Mouse (Mus musculus) CH12.LX (cell line): ENCODE measurements around the gene Krtap19-4. TPM values are rescaled to one million over a fixed set of nuclear protein-coding genes. Genes with fewer than 3 reads are reported as not detected.

ENCODE experiments used
- DNase-seq: peaks from one replicate; pipeline ENCODE4 v3.0.0-alpha.2; 2013; ENCODE audit errors: extremely low read depth
- H3K27ac ChIP-seq: 2 replicates; pipeline ENCODE4 v1.5.1; 2012; ENCODE audit warnings: low read depth, mild to moderate bottlenecking, control low read depth, moderate library complexity; ENCODE audit not compliant: insufficient read depth
- H3K27me3 ChIP-seq: replicated peaks from 2 replicates; pipeline ENCODE3; 2012; ENCODE audit warnings: inconsistent platforms
- H3K36me3 ChIP-seq, 2 experiments: replicated peaks in 1 of 2; 2 replicates each; pipeline versions ENCODE3 to v1.6.1; 2012; ENCODE audit warnings: inconsistent platforms in 1 of 2, low read length in 1 of 2, mild to moderate bottlenecking in 1 of 2, mixed read lengths in 1 of 2, moderate library complexity in 1 of 2; ENCODE audit not compliant: control insufficient read depth in 1 of 2, insufficient read depth in 1 of 2
- H3K4me1 ChIP-seq, 2 experiments: 2 replicates each; pipeline ENCODE4 v1.6.1; 2012; ENCODE audit warnings: inconsistent platforms in 1 of 2, moderate library complexity in 1 of 2; ENCODE audit not compliant: insufficient read depth in 2 of 2, control insufficient read depth in 1 of 2
- H3K4me2 ChIP-seq: 2 replicates; pipeline ENCODE4 v1.6.1; 2012; ENCODE audit warnings: low read depth, mild to moderate bottlenecking, control low read depth; ENCODE audit not compliant: poor library complexity, insufficient read depth, severe bottlenecking
- H3K4me3 ChIP-seq, 3 experiments: fragments of 150-350 bp in 1 of 3; sonication (generic) in 1 of 3; replicated peaks in 1 of 3; 2 replicates each; pipeline versions ENCODE3 to v1.5.1; 2011 to 2012; ENCODE audit warnings: low read depth in 2 of 3, low read length in 2 of 3, mild to moderate bottlenecking in 2 of 3, moderate library complexity in 2 of 3, control low read depth in 1 of 3, improper control_type of control experiment in 1 of 3, inconsistent platforms in 1 of 3, mixed read lengths in 1 of 3; ENCODE audit not compliant: poor library complexity in 1 of 3
- H3K79me2 ChIP-seq: replicated peaks from 2 replicates; pipeline ENCODE4 v1.6.1; 2012; ENCODE audit warnings: mild to moderate bottlenecking, moderate library complexity; ENCODE audit not compliant: control insufficient read depth, poor library complexity, insufficient read depth, severe bottlenecking; ENCODE audit errors: extremely low read depth
- H3K9ac ChIP-seq: 2 replicates; pipeline ENCODE4 v1.6.1; 2012; ENCODE audit warnings: low read depth, mild to moderate bottlenecking, control low read depth, moderate library complexity; ENCODE audit not compliant: insufficient read depth
- H3K9me3 ChIP-seq: replicated peaks from 2 replicates; pipeline ENCODE3; 2012; ENCODE audit warnings: low read length, inconsistent platforms, mixed read lengths
- CTCF ChIP-seq, 2 experiments: IDR thresholded peaks in 1 of 2; conservative IDR thresholded peaks in 1 of 2; 2 replicates each; pipeline ENCODE4 v1.5.1; 2011 to 2012; ENCODE audit warnings: low read depth in 2 of 2, low read length in 2 of 2, improper control_type of control experiment in 1 of 2, inconsistent platforms in 1 of 2, mild to moderate bottlenecking in 1 of 2, moderate library complexity in 1 of 2
- E2F4 ChIP-seq: IDR thresholded peaks from 2 replicates; pipeline ENCODE4 v1.6.1; 2011; ENCODE audit warnings: low read depth, low read length, improper control_type of control experiment; ENCODE audit not compliant: insufficient replicate concordance
- GABPA ChIP-seq: IDR thresholded peaks from 2 replicates; pipeline ENCODE4 v1.6.1; 2012; ENCODE audit warnings: low read depth, low read length, improper control_type of control experiment, inconsistent platforms; ENCODE audit not compliant: insufficient replicate concordance
- JUN ChIP-seq: IDR thresholded peaks from 2 replicates; pipeline ENCODE4 v1.6.1; 2011; ENCODE audit warnings: low read depth, mild to moderate bottlenecking, low read length, improper control_type of control experiment, moderate library complexity; ENCODE audit not compliant: insufficient read depth
- MAX ChIP-seq: IDR thresholded peaks from 2 replicates; pipeline ENCODE4 v1.6.1; 2011; ENCODE audit warnings: low read length, improper control_type of control experiment
- MAZ ChIP-seq: IDR thresholded peaks from 2 replicates; pipeline ENCODE4 v1.6.1; 2012; ENCODE audit warnings: low read depth, mild to moderate bottlenecking, inconsistent platforms, low read length, improper control_type of control experiment, moderate library complexity
- MYC ChIP-seq: IDR thresholded peaks from 2 replicates; pipeline ENCODE4 v1.6.1; 2011; ENCODE audit warnings: low read depth, mild to moderate bottlenecking, improper control_type of control experiment, low read length
- NELFE ChIP-seq: IDR thresholded peaks from 2 replicates; pipeline ENCODE4 v1.6.1; 2011; ENCODE audit warnings: low read depth, low read length, improper control_type of control experiment
- PAX5 ChIP-seq: IDR thresholded peaks from 2 replicates; pipeline ENCODE4 v1.6.1; 2012; ENCODE audit warnings: low read length, inconsistent platforms, mixed read lengths
- TBP ChIP-seq: conservative IDR thresholded peaks from 2 replicates; pipeline ENCODE4 v1.6.1; 2011; ENCODE audit warnings: low read depth, low read length, improper control_type of control experiment
- TCF12 ChIP-seq: IDR thresholded peaks from 2 replicates; pipeline ENCODE4 v1.6.1; 2014; ENCODE audit warnings: low read depth, mild to moderate bottlenecking, inconsistent platforms, low read length, improper control_type of control experiment
- USF2 ChIP-seq: conservative IDR thresholded peaks from 2 replicates; pipeline ENCODE4 v1.6.1; 2011; ENCODE audit warnings: low read depth, low read length, improper control_type of control experiment
- ZC3H11A ChIP-seq: IDR thresholded peaks from 2 replicates; pipeline ENCODE4 v1.6.1; 2012; ENCODE audit warnings: low read depth, mild to moderate bottlenecking, inconsistent platforms, low read length, improper control_type of control experiment
- ZKSCAN1 ChIP-seq: IDR thresholded peaks from 2 replicates; pipeline ENCODE4 v1.6.1; 2012; ENCODE audit warnings: low read depth, inconsistent platforms, low read length, improper control_type of control experiment, borderline replicate concordance
- ZMIZ1 ChIP-seq: IDR thresholded peaks from 2 replicates; pipeline ENCODE4 v1.6.1; 2012; ENCODE audit warnings: low read depth, mild to moderate bottlenecking, inconsistent platforms, low read length, improper control_type of control experiment
- ZNF384 ChIP-seq: IDR thresholded peaks from 2 replicates; pipeline ENCODE4 v1.6.1; 2012; ENCODE audit warnings: low read depth, low read length, improper control_type of control experiment, inconsistent platforms
- dilution Hi-C: fragments of 300-500 bp; cut with MboI; formaldehyde crosslinking; loops from 2 replicates; pipeline ENCODE4 v1.14.3; 2020; ENCODE audit warnings: low sequenced_read_pairs; ENCODE audit not compliant: extremely low pct_unique_long_range_greater_than_20kb, extremely low pct_ligation_motif_present
- in situ Hi-C: fragments of 300-500 bp; cut with MboI; formaldehyde crosslinking; loops from 3 replicates; pipeline ENCODE4 v1.14.3; 2019; ENCODE audit warnings: low sequenced_read_pairs, low pct_ligation_motif_present, low pct_unique_long_range_greater_than_20kb, mixed read lengths
- polyA plus RNA-seq: library from polyadenylated mRNA; unstranded; fragments of >175 nt; gene quantifications from 2 replicates; pipeline ENCODE4 v1.2.1, GENCODE M21; 2012; ENCODE audit warnings: low read depth; ENCODE audit not compliant: insufficient read length
- total RNA-seq, 2 experiments: library from RNA; depleted of rRNA; stranded (reverse); fragments of 300-350 nt in 1 of 2; fragments of >200 nt in 1 of 2; gene quantifications; 2 replicates each; pipeline ENCODE4 v1.2.3; 2012 to 2014

Gene Krtap19-4
- total and polyA plus RNA-seq, 3 experiments: not detected

DNA sequence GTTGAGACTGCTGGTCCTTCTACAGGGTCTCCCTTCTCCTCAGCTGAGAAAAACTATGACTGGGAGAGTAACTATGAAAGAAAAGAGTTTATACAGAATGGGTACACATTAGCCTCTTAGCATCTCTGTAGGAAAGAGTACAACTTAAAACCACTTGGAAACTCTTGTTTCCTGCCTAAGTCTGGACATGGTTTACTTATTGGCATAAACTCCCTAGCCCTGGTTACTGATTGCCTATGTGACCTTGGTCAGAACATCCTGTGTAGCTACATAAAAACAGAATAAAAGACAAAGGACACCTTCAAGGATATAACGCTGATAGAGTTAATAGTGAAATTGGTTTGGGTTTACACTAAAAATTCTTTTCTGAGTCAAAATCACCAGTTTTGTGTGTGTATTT, 37.5 kb downstream of the Krtap19-4 start:
- Histone ChIP-seq H3K4me3 (no peak overlapping the region), H3K4me2 (no peak overlapping the region), H3K9me3 (peaks cover 48% of the 10 kb centered on the region), H3K9ac (no peak overlapping the region), H3K4me1 (no peaks in the 10 kb centered on the region), H3K79me2 (no peaks in the 10 kb centered on the region), H3K27me3 (no peaks in the 10 kb centered on the region), H3K27ac (no peak overlapping the region), H3K36me3 (no peaks in the 10 kb centered on the region)
- in situ Hi-C loops: no loop called here
- TF ChIP-seq E2F4 (no peak), MAZ (no peak), USF2 (no peak), ZNF384 (no peak), TBP (no peak), ZMIZ1 (no peak), ZC3H11A (no peak), GABPA (no peak), NELFE (no peak), MAX (no peak), TCF12 (no peak), MYC (no peak), JUN (no peak), PAX5 (no peak), CTCF (conservative IDR thresholded peaks at IDR 0.05 in 1 of 2, IDR thresholded peaks at IDR 0.05 in 1 of 2; ENCODE audit: low read depth in 2 of 2, low read length in 2 of 2) (no peak), ZKSCAN1 (no peak)
- no peak for DNase-seq
- dilution Hi-C loops: no loop called here

Other genes starting within 250 kb of the Krtap19-4 start
Only the 20 nearest of the 24 such genes appear.
- not detected in 2 replicates for gene 2310061N02Rik, start 177.1 kb downstream of the Krtap19-4 start, total RNA-seq (2012; rRNA removed)
- not detected in 2 replicates for gene 2310061N02Rik, start 177.1 kb downstream of the Krtap19-4 start, total RNA-seq (2014; rRNA removed)
- not detected in 2 replicates for gene 2310061N02Rik, start 177.1 kb downstream of the Krtap19-4 start, polyA plus RNA-seq
- not detected in 2 replicates for gene Krtap13-1, start 156.2 kb downstream of the Krtap19-4 start, total RNA-seq (2012; rRNA removed)
- gene Krtap13-1, start 156.2 kb downstream of the Krtap19-4 start, total RNA-seq (2014; rRNA removed): not detected in 2 replicates
- not detected in 2 replicates for gene Krtap13-1, start 156.2 kb downstream of the Krtap19-4 start, polyA plus RNA-seq
- gene Krtap13, start 133.5 kb downstream of the Krtap19-4 start, total RNA-seq (2012; rRNA removed): not detected in 2 replicates
- not detected in 2 replicates for gene Krtap13, start 133.5 kb downstream of the Krtap19-4 start, total RNA-seq (2014; rRNA removed)
- not detected in 2 replicates for gene Krtap13, start 133.5 kb downstream of the Krtap19-4 start, polyA plus RNA-seq
- gene 2310034C09Rik, start 126.2 kb downstream of the Krtap19-4 start, total RNA-seq (2012; rRNA removed): not detected in 2 replicates
- not detected in 2 replicates for gene 2310034C09Rik, start 126.2 kb downstream of the Krtap19-4 start, total RNA-seq (2014; rRNA removed)
- not detected in 2 replicates for gene 2310034C09Rik, start 126.2 kb downstream of the Krtap19-4 start, polyA plus RNA-seq
- gene 2310057N15Rik, start 110.9 kb downstream of the Krtap19-4 start, total RNA-seq (2012; rRNA removed): not detected in 2 replicates
- not detected in 2 replicates for gene 2310057N15Rik, start 110.9 kb downstream of the Krtap19-4 start, total RNA-seq (2014; rRNA removed)
- gene 2310057N15Rik, start 110.9 kb downstream of the Krtap19-4 start, polyA plus RNA-seq: not detected in 2 replicates
- gene Gm5965, start 107.2 kb downstream of the Krtap19-4 start, total RNA-seq (2012; rRNA removed): not detected in 2 replicates
- gene Gm5965, start 107.2 kb downstream of the Krtap19-4 start, total RNA-seq (2014; rRNA removed): not detected in 2 replicates
- gene Gm5965, start 107.2 kb downstream of the Krtap19-4 start, polyA plus RNA-seq: not detected in 2 replicates
- gene Gm20741, start 72.9 kb downstream of the Krtap19-4 start, total RNA-seq (2012; rRNA removed): not detected in 2 replicates
- not detected in 2 replicates for gene Gm20741, start 72.9 kb downstream of the Krtap19-4 start, total RNA-seq (2014; rRNA removed)
- gene Gm20741, start 72.9 kb downstream of the Krtap19-4 start, polyA plus RNA-seq: not detected in 2 replicates
- gene Krtap15, start 64.9 kb downstream of the Krtap19-4 start, total RNA-seq (2012; rRNA removed): not detected in 2 replicates
- gene Krtap15, start 64.9 kb downstream of the Krtap19-4 start, total RNA-seq (2014; rRNA removed): not detected in 2 replicates
- gene Krtap15, start 64.9 kb downstream of the Krtap19-4 start, polyA plus RNA-seq: not detected in 2 replicates
- gene Krtap14, start 58.9 kb downstream of the Krtap19-4 start, total RNA-seq (2012; rRNA removed): not detected in 2 replicates
- not detected in 2 replicates for gene Krtap14, start 58.9 kb downstream of the Krtap19-4 start, total RNA-seq (2014; rRNA removed)
- gene Krtap14, start 58.9 kb downstream of the Krtap19-4 start, polyA plus RNA-seq: not detected in 2 replicates
- gene Krtap19-1, start 15.7 kb downstream of the Krtap19-4 start, total RNA-seq (2012; rRNA removed): not detected in 2 replicates
- gene Krtap19-1, start 15.7 kb downstream of the Krtap19-4 start, total RNA-seq (2014; rRNA removed): not detected in 2 replicates
- gene Krtap19-1, start 15.7 kb downstream of the Krtap19-4 start, polyA plus RNA-seq: not detected in 2 replicates
- gene Krtap19-2, start 10.8 kb downstream of the Krtap19-4 start, total RNA-seq (2012; rRNA removed): not detected in 2 replicates
- not detected in 2 replicates for gene Krtap19-2, start 10.8 kb downstream of the Krtap19-4 start, total RNA-seq (2014; rRNA removed)
- not detected in 2 replicates for gene Krtap19-2, start 10.8 kb downstream of the Krtap19-4 start, polyA plus RNA-seq
- gene Krtap19-3, start 7.1 kb downstream of the Krtap19-4 start, total RNA-seq (2012; rRNA removed): not detected in 2 replicates
- not detected in 2 replicates for gene Krtap19-3, start 7.1 kb downstream of the Krtap19-4 start, total RNA-seq (2014; rRNA removed)
- not detected in 2 replicates for gene Krtap19-3, start 7.1 kb downstream of the Krtap19-4 start, polyA plus RNA-seq
- not detected in 2 replicates for gene Krtap19-5, start 11.4 kb upstream of the Krtap19-4 start, total RNA-seq (2012; rRNA removed)
- gene Krtap19-5, start 11.4 kb upstream of the Krtap19-4 start, total RNA-seq (2014; rRNA removed): not detected in 2 replicates
- not detected in 2 replicates for gene Krtap19-5, start 11.4 kb upstream of the Krtap19-4 start, polyA plus RNA-seq
- not detected in 2 replicates for gene Krtap19-9b, start 47.2 kb upstream of the Krtap19-4 start, total RNA-seq (2012; rRNA removed)
- not detected in 2 replicates for gene Krtap19-9b, start 47.2 kb upstream of the Krtap19-4 start, total RNA-seq (2014; rRNA removed)
- gene Krtap19-9b, start 47.2 kb upstream of the Krtap19-4 start, polyA plus RNA-seq: not detected in 2 replicates
- gene Krtap16-3, start 77.8 kb upstream of the Krtap19-4 start, total RNA-seq (2012; rRNA removed): not detected in 2 replicates
- not detected in 2 replicates for gene Krtap16-3, start 77.8 kb upstream of the Krtap19-4 start, total RNA-seq (2014; rRNA removed)
- gene Krtap16-3, start 77.8 kb upstream of the Krtap19-4 start, polyA plus RNA-seq: not detected in 2 replicates
- gene Krtap22-2, start 125.7 kb upstream of the Krtap19-4 start, total RNA-seq (2012; rRNA removed): not detected in 2 replicates
- gene Krtap22-2, start 125.7 kb upstream of the Krtap19-4 start, total RNA-seq (2014; rRNA removed): not detected in 2 replicates
- gene Krtap22-2, start 125.7 kb upstream of the Krtap19-4 start, polyA plus RNA-seq: not detected in 2 replicates
- not detected in 2 replicates for gene Gm10229, start 130.2 kb upstream of the Krtap19-4 start, total RNA-seq (2012; rRNA removed)
- not detected in 2 replicates for gene Gm10229, start 130.2 kb upstream of the Krtap19-4 start, total RNA-seq (2014; rRNA removed)
- gene Gm10229, start 130.2 kb upstream of the Krtap19-4 start, polyA plus RNA-seq: not detected in 2 replicates
- not detected in 2 replicates for gene Krtap6-1, start 146.6 kb upstream of the Krtap19-4 start, total RNA-seq (2012; rRNA removed)
- gene Krtap6-1, start 146.6 kb upstream of the Krtap19-4 start, total RNA-seq (2014; rRNA removed): not detected in 2 replicates
- not detected in 2 replicates for gene Krtap6-1, start 146.6 kb upstream of the Krtap19-4 start, polyA plus RNA-seq
- gene Gm10228, start 156.4 kb upstream of the Krtap19-4 start, total RNA-seq (2012; rRNA removed): not detected in 2 replicates
- gene Gm10228, start 156.4 kb upstream of the Krtap19-4 start, total RNA-seq (2014; rRNA removed): not detected in 2 replicates
- not detected in 2 replicates for gene Gm10228, start 156.4 kb upstream of the Krtap19-4 start, polyA plus RNA-seq
- gene Krtap6-5, start 162.8 kb upstream of the Krtap19-4 start, total RNA-seq (2012; rRNA removed): not detected in 2 replicates
- gene Krtap6-5, start 162.8 kb upstream of the Krtap19-4 start, total RNA-seq (2014; rRNA removed): not detected in 2 replicates
- not detected in 2 replicates for gene Krtap6-5, start 162.8 kb upstream of the Krtap19-4 start, polyA plus RNA-seq